Mouse (Mus musculus): ENCODE data around the gene Inafm1. TPM values are rescaled to one million over a fixed set of nuclear protein-coding genes. Genes with fewer than 3 reads are reported as not detected.
"Not testable (repeated sequence)": the region's sequence is repeated elsewhere in the genome, so short reads cannot be mapped to it uniquely, and the experiment has no call there.

Inafm1 gene
- polyA plus RNA-seq, 1 experiment from 2014 or later, result 20.5 TPM

GRCm38 (mm10) chr7:16280721-16281120 lies 7.3 kb upstream of the Inafm1 start:
- no peak overlapping the region for H3K9ac ChIP-seq (replicated peaks)
- peaks cover 83% of the 10 kb centered on the region for H3K36me3 ChIP-seq
- no peak overlapping the region for H3K4me2 ChIP-seq (replicated peaks)
- no peak for ATAC-seq (ENCODE audit: low FRiP score, low read depth)
- H3K9me3 ChIP-seq, result no peaks in the 10 kb centered on the region
- H3K4me1 ChIP-seq, result peaks cover 7% of the 10 kb centered on the region
- WGBS, result 91% methylated on average over 11 of the region's 11 CpGs
- H3K4me3 ChIP-seq, result no peak overlapping the region
- H3K27ac ChIP-seq (replicated peaks), result no peak overlapping the region
- peaks cover 2% of the 10 kb centered on the region; the same call in 1 of the 2 replicates for H3K27me3 ChIP-seq

- H3K4me3 ChIP-seq, result no peak overlapping the region
- no peak overlapping the region for H3K9ac ChIP-seq (replicated peaks)
- no peaks in the 10 kb centered on the region for H3K9me3 ChIP-seq
- H3K4me2 ChIP-seq (replicated peaks), result no peak overlapping the region
- H3K36me3 ChIP-seq, result peaks cover 48% of the 10 kb centered on the region
- peaks cover 22% of the 10 kb centered on the region for H3K27me3 ChIP-seq
- ATAC-seq (ENCODE audit: low FRiP score, low read depth), result no peak
- 89% methylated on average over 10 of the region's 10 CpGs for WGBS
- no peak overlapping the region for H3K27ac ChIP-seq (replicated peaks)
- H3K4me1 ChIP-seq, result peaks cover 24% of the 10 kb centered on the region
Measured at GRCm38 (mm10) chr7:16274922-16275890, 1.8 kb upstream of the Inafm1 start.

GRCm38 (mm10) chr7:16273766-16274140 lies 336 bp upstream of the Inafm1 start:
- Histone ChIP-seq H3K4me1 (peaks cover 24% of the 10 kb centered on the region), H3K4me3 (peak overlapping the region; percentile 66), H3K36me3 (peaks cover 36% of the 10 kb centered on the region), H3K9ac (replicated peaks) (peak overlapping the region; percentile 71; the same call in 1 of the 2 replicates), H3K9me3 (no peaks in the 10 kb centered on the region), H3K27ac (replicated peaks) (peak overlapping the region; percentile 91), H3K27me3 (peaks cover 29% of the 10 kb centered on the region), H3K4me2 (replicated peaks) (peak overlapping the region; percentile 84)
- peak; percentile 76 for ATAC-seq (ENCODE audit: low FRiP score, low read depth)
- under 1% methylated on average over 18 of the region's 18 CpGs for WGBS

- Histone ChIP-seq H3K9ac (replicated peaks) (peak overlapping the region; percentile 71), H3K4me2 (replicated peaks) (peak overlapping the region; percentile 84), H3K9me3 (no peaks in the 10 kb centered on the region), H3K27me3 (peaks cover 34% of the 10 kb centered on the region), H3K4me1 (peaks cover 24% of the 10 kb centered on the region), H3K36me3 (peaks cover 26% of the 10 kb centered on the region), H3K27ac (replicated peaks) (peak overlapping the region; percentile 91), H3K4me3 (peak overlapping the region; percentile 66)
- peak; percentile 69 for ATAC-seq (ENCODE audit: low FRiP score, low read depth)
- under 1% methylated on average over 45 of the region's 46 CpGs for WGBS
Measured at GRCm38 (mm10) chr7:16272681-16273080, 736 bp downstream of the Inafm1 start.

GRCm38 (mm10) chr7:16271139-16271538 lies 2.3 kb downstream of the Inafm1 start:
- Histone ChIP-seq H3K27me3 (peaks cover 34% of the 10 kb centered on the region), H3K4me2 (replicated peaks) (peak overlapping the region; percentile 84; the same call in 1 of the 2 replicates), H3K9me3 (no peaks in the 10 kb centered on the region), H3K4me3 (no peak overlapping the region), H3K4me1 (peaks cover 24% of the 10 kb centered on the region), H3K36me3 (peaks cover 10% of the 10 kb centered on the region), H3K27ac (replicated peaks) (no peak overlapping the region), H3K9ac (replicated peaks) (no peak overlapping the region)
- 72% methylated on average over 1 of the region's 1 CpGs for WGBS
- no peak for ATAC-seq (ENCODE audit: low FRiP score, low read depth)

- H3K27ac ChIP-seq (replicated peaks); ATAC-seq (ENCODE audit: low FRiP score, low read depth); H3K4me2 ChIP-seq (replicated peaks); H3K4me3 ChIP-seq; H3K9ac ChIP-seq (replicated peaks); H3K9me3 ChIP-seq; H3K4me1 ChIP-seq; H3K36me3 ChIP-seq: not testable (repeated sequence)
- peaks cover 21% of the 10 kb centered on the region for H3K27me3 ChIP-seq
- 85% methylated on average over 7 of the region's 7 CpGs for WGBS
Measured at GRCm38 (mm10) chr7:16266593-16266992, 6.8 kb downstream of the Inafm1 start.

- whole genome bisulfite sequencing, result 91% methylated on average over 11 of the region's 11 CpGs
- no peak overlapping the region for H3K27ac ChIP-seq (replicated peaks)
- no peak for ATAC-seq (ENCODE audit: low FRiP score, low read depth)
Measured at GRCm38 (mm10) chr7:16265856-16266255, 7.6 kb downstream of the Inafm1 start.

GRCm38 (mm10) chr7:16263843-16264242 lies 9.6 kb downstream of the Inafm1 start:
- Histone ChIP-seq H3K9me3 (peaks cover 6% of the 10 kb centered on the region; the same call in 1 of the 2 replicates), H3K27me3 (peaks cover 7% of the 10 kb centered on the region), H3K4me3 (no peak overlapping the region), H3K27ac (replicated peaks) (no peak overlapping the region), H3K36me3 (no peaks in the 10 kb centered on the region), H3K9ac (replicated peaks) (no peak overlapping the region), H3K4me2 (replicated peaks) (no peak overlapping the region), H3K4me1 (no peaks in the 10 kb centered on the region)
- no peak for ATAC-seq (ENCODE audit: low FRiP score, low read depth)
- WGBS, result 83% methylated on average over 5 of the region's 5 CpGs

More at GRCm38 (mm10) chr7:16265856-16266255, 7.6 kb downstream of the Inafm1 start:
- peaks cover 19% of the 10 kb centered on the region for H3K27me3 ChIP-seq
- H3K9ac ChIP-seq (replicated peaks), result no peak overlapping the region
- H3K4me3 ChIP-seq, result no peak overlapping the region
- H3K36me3 ChIP-seq, result no peaks in the 10 kb centered on the region
- H3K4me2 ChIP-seq (replicated peaks), result no peak overlapping the region
- H3K9me3 ChIP-seq, result peaks cover 6% of the 10 kb centered on the region; the same call in 1 of the 2 replicates
- no peaks in the 10 kb centered on the region for H3K4me1 ChIP-seq

- H3K4me1 ChIP-seq, result no peaks in the 10 kb centered on the region
- H3K9me3 ChIP-seq, result peaks cover 6% of the 10 kb centered on the region; the same call in 1 of the 2 replicates
- WGBS, result 29% methylated on average over 8 of the region's 8 CpGs
- no peak overlapping the region for H3K4me2 ChIP-seq (replicated peaks)
- peaks cover under 1% of the 10 kb centered on the region; the same call in 1 of the 2 replicates for H3K27me3 ChIP-seq
- no peak for ATAC-seq (ENCODE audit: low FRiP score, low read depth)
- no peak overlapping the region for H3K4me3 ChIP-seq
- H3K27ac ChIP-seq (replicated peaks), result no peak overlapping the region
- H3K36me3 ChIP-seq, result no peaks in the 10 kb centered on the region
- H3K9ac ChIP-seq (replicated peaks), result no peak overlapping the region
Measured at GRCm38 (mm10) chr7:16263015-16263787, 10.2 kb downstream of the Inafm1 start.

GRCm38 (mm10) chr7:16261097-16261496 lies 12.3 kb downstream of the Inafm1 start:
- no peaks in the 10 kb centered on the region for H3K4me1 ChIP-seq
- 70% methylated on average over 1 of the region's 1 CpGs for WGBS
- H3K4me2 ChIP-seq (replicated peaks), result no peak overlapping the region
- H3K27me3 ChIP-seq, result no peaks in the 10 kb centered on the region
- H3K36me3 ChIP-seq, result no peaks in the 10 kb centered on the region
- H3K9ac ChIP-seq (replicated peaks), result no peak overlapping the region
- peaks cover 6% of the 10 kb centered on the region; the same call in 1 of the 2 replicates for H3K9me3 ChIP-seq
- no peak overlapping the region for H3K4me3 ChIP-seq
- no peak for ATAC-seq (ENCODE audit: low FRiP score, low read depth)
- no peak overlapping the region for H3K27ac ChIP-seq (replicated peaks)

GRCm38 (mm10) chr7:16259110-16259590 lies 14.3 kb downstream of the Inafm1 start, which contains the start of gene C5ar1:
Gene C5ar1, minus strand, starts transcription at chr7:16259540.
- H3K9me3 ChIP-seq, result no peaks in the 10 kb centered on the region
- H3K4me2 ChIP-seq (replicated peaks), result no peak within 1 kb of the TSS
- ATAC-seq (ENCODE audit: low FRiP score, low read depth), result no peak
- H3K4me1 ChIP-seq, result no peaks in the 10 kb centered on the region
- WGBS, result 93% methylated on average over 5 of the region's 5 CpGs
- no peaks in the 10 kb centered on the region for H3K36me3 ChIP-seq
- no peaks in the 10 kb centered on the region for H3K27me3 ChIP-seq
- H3K4me3 ChIP-seq, result no peak within 1 kb of the TSS
- no peak within 1 kb of the TSS for H3K9ac ChIP-seq (replicated peaks)
- H3K27ac ChIP-seq (replicated peaks), result no peak within 1 kb of the TSS

Measured in midbrain, embryonic 12.5 days (tissue).